Mouse (Mus musculus): ENCODE data around the gene Slc38a3.

Gene Slc38a3

DNA sequence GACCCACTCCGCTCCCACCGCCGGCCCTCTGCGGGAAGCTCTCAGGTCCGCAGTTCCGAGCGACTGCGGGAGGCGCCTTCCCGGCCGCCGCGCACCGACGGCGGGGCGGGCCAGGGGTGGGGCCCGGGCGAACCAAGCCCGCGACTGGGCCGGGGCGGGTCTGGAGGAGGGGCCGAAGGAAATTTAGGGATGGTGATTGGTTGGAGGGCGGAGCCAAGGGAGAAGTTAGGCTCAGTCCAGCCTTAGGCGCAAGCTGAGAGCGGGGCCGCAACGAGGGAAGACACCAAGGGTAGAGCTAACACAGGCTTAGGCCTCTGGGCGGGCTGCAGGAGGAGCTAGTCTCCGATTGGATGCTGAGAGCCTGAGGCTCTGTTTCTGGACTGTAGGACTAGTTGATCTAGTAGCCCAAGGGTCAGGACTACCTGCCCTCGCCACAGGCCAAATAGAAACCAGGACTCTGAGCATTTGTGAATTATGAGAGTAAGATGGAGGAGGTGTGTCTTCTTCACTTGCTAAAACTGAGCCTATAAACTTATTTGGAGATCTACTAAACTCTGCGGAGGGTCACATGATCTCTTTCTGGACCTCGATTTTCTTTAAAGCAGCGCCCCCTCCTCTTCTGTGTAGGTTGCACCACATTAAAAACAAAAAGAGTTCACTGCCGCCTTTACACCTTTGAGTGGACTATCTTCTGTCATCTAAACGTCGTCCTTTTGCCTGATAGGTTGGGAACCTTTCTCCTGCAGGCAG lies 33.9 kb downstream of the Slc38a3 start, which contains the start of gene Gnai2:
Gene Gnai2 (minus strand): TSS at position 89 of the 750 bp plus-strand sequence.
- peak; percentile 99 for DNase-seq (ENCODE audit: low spot score in 2 of 2)

DNA sequence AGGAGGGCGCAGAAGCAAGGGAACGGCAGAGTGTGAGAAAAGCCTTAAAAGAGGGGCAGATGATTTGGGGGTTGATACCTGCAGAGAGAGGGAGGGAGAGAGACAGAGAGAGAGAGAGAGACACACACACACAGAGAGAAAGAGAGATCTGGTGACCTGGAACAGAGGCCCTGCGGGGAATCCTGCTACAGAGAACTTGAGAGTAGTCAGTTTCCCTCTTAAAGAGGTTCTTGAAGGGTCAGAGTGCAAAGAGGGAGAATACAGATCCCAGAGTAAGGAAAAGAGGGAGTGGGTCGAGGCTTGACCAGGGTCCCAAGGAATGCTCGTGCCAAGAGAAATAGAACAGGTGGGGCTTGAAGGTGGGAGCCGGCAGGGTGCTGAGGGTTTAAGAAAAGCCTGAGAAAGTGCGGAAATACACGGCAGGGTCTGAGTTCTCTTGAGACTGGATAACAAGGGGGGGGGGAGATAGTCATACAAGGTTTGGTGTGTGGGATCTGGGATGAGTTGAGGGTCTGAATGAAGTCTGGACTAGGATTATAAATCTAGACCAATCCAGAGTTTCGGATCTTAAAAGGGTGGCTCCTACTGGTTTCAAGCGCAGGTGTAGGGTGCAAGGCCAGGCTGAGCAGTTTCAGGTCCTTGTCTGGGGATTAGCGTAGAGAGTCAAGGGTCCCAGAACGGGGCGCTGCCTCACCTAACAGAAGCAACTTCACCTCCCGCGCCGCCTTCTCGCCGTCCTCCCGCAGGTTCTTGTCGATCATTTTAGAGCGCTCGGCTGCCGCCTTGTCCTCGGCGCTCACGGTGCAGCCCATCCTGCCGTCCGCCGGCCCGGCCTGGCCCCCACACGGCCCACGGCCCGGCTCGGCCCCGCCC lies 34.7 kb downstream of the Slc38a3 start:
- DNase-seq (ENCODE audit: low spot score in 2 of 2), result no peak

DNA sequence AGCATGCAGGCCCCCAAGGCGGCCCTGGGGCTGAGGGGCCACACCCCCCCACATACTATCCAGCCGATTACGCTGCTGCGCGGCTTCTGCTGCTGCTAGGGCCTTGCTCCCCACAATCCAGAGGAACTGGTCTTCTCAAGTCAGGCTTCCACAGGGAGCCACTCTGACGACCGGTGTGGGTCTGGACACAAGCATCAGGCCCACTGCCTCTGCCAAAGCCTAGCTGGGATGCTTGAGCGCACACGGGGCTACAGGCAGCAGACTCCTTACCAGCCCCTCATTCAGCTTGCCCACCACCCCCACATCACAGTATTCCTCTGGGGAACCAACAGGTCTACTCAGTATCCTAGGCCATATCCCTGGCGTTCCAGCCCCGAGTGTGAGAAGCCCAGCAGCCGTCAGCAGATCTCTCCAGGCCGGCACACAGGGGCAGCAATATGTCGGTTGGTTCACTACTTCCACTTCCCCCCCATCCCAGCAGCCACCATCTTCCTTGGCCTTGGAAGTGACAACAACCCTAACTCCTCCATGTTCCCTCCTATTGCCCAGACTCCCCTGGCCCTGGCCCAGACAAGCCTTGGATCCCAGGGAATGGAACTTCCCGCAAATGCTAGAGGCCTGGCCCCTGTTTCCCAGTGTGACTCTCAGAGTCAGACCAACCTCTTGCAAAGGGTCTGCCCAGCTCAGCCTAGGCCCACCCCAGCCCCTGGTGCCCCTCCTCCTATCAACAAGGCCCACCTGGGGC lies 35.5 kb downstream of the Slc38a3 start:
- DNase-seq (ENCODE audit: low spot score in 2 of 2), result no peak

DNA sequence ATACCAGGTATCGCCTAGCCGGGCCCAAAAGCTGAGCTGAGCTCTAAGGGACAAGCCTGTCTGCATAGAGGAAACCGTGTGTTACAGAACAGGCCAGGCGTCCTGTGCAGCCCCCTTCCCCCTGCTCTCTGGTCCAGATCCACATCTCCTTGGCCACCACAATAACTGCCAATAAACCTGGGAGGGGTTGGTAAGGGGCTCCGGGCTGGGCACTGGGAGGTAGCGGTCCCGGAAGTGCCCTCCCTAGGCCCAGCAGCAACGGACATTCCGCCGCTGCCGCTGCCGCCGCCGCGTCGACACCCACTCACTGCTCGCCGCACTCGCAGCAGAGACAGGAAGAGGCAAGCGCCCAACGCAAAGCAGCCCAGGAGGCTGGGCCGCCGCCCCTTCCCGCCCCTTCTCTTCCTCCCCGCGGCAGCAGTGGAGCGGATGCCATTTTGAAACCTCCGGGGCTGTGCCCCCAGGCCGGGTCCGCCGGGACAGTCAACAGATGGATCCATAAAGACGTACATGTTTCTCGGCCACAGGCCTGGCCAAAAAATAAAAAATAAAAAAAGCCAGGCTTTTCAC lies 36.2 kb downstream of the Slc38a3 start:
- DNase-seq (ENCODE audit: low spot score in 2 of 2), result peak; percentile 92

GRCm38 (mm10) chr9:107632478-107632877 lies 36.9 kb downstream of the Slc38a3 start:
- DNase-seq (ENCODE audit: low spot score in 2 of 2), result peak; percentile 69 to 79

GRCm38 (mm10) chr9:107631861-107632260 lies 37.5 kb downstream of the Slc38a3 start:
- DNase-seq (ENCODE audit: low spot score in 2 of 2), result no peak

DNA sequence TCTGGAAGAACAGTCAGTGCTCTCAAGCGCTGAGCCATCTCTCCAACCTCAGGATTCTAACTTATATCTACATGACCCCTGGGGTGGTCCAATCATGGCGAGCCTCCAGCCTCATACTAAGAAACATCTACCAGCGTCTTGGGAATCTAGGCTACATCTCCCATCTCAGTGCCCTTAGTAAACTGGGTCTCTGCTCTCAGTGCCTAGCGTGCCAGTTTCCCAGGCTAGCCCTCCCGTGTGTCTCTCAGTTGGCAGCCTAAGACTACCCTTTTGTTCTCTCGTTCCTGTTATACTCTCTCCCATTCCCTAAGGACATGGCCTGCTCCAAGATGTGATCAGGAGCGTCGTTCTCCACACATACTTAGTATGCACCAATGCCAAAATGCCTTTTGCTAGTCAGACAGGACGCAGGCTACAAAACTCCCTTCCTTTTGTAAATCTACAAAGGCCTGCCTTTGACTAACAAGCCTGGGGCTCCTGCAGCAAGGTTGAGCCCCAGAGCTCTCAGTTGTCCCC lies 38.0 kb downstream of the Slc38a3 start:
- DNase-seq (ENCODE audit: low spot score in 2 of 2), result no peak

DNA sequence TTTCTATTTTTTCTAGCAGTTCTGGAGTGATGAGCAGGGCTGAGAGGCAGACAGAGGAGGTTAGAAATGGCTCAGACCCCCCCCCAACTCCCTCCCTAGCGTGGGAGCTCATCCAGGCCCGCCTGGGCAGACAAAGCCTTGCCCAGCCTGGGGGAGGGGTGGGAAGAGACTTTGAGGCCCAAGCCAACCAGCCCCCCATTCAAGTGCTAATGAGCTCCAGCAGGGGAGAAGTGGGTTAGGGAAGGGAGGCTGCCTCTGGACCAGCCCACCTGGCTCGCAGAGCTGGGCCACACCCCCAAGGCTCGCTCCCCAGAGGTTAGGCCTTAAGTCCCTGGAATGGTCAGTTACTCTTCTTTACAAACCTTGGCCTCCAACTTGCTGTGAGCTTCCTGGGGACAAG lies 38.8 kb downstream of the Slc38a3 start:
- DNase-seq (ENCODE audit: low spot score in 2 of 2), result no peak

GRCm38 (mm10) chr9:107629901-107630425 lies 39.4 kb downstream of the Slc38a3 start:
- peak in 1 of 2 experiments; percentile 49 for DNase-seq (ENCODE audit: low spot score in 2 of 2)

GRCm38 (mm10) chr9:107629411-107629730 lies 40.0 kb downstream of the Slc38a3 start:
- DNase-seq (ENCODE audit: low spot score in 2 of 2), result peak; percentile 75 to 78

- DNase-seq (ENCODE audit: low spot score in 2 of 2), result peak; percentile 86 to 88
These were observed 40.5 kb downstream of the Slc38a3 start for GRCm38 (mm10) chr9:107628721-107629410.

GRCm38 (mm10) chr9:107627387-107628255 lies 41.7 kb downstream of the Slc38a3 start:
- no peak for DNase-seq (ENCODE audit: low spot score in 2 of 2)

GRCm38 (mm10) chr9:107626844-107627277 lies 42.5 kb downstream of the Slc38a3 start:
- DNase-seq (ENCODE audit: low spot score in 2 of 2), result peak; percentile 78 to 81

GRCm38 (mm10) chr9:107626158-107626843 lies 43.0 kb downstream of the Slc38a3 start:
- no peak for DNase-seq (ENCODE audit: low spot score in 2 of 2)

GRCm38 (mm10) chr9:107625351-107626128 lies 43.8 kb downstream of the Slc38a3 start:
- no peak for DNase-seq (ENCODE audit: low spot score in 2 of 2)

DNA sequence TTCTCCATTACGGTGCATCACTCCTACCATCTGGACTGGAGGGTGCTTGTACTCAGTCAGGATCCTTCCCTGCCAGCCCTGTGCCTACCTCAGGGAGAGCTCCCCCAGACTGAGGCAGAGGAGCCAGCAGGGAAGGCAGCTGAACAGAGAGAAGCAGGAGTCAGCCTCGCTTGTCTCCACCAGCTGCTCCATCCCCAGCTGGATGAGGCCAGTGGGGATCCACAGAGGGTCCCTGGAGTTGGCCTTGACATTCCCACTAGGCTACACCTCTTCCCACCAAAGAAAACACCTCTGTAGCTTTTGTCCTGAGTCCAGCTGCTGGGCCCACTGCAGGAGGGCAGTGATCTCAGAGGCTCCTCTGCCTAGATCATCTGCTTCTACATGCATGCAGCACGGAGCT lies 44.4 kb downstream of the Slc38a3 start:
- no peak for DNase-seq (ENCODE audit: low spot score in 2 of 2)

- DNase-seq (ENCODE audit: low spot score in 2 of 2), result peak; percentile 64 to 65
These were observed 44.8 kb downstream of the Slc38a3 start for GRCm38 (mm10) chr9:107624539-107624938.

GRCm38 (mm10) chr9:107620954-107621353 lies 48.4 kb downstream of the Slc38a3 start:
- no peak for DNase-seq (ENCODE audit: low spot score in 2 of 2)

All from spleen, postnatal 36 days (tissue).